Mouse (Mus musculus) forebrain, postnatal 0 days (tissue): ENCODE measurements around the gene Plcd3. TPM values are rescaled to one million over a fixed set of nuclear protein-coding genes. Genes with fewer than 3 reads are reported as not detected.

Experiments
- ATAC-seq: fragments of 200-750 bp; cut with Nextera tagmentation; 2 replicates; pipeline ENCODE4 v1.8.0; 2017; ENCODE audit warnings: mild to moderate bottlenecking, moderate library complexity
- DNase-seq: peaks from one replicate; pipeline ENCODE4 v3.0.0-alpha.2; 2015
- H3K27ac ChIP-seq: fragments of 300-500 bp; sonication (generic); 2 replicates; pipeline ENCODE4 v1.5.1; 2014; ENCODE audit warnings: low read depth, mild to moderate bottlenecking, antibody characterized with exemption, low read length, moderate library complexity, mixed read lengths
- H3K27me3 ChIP-seq: fragments of 300-500 bp; sonication (generic); 2 replicates; pipeline ENCODE4 v1.6.1; 2014; ENCODE audit warnings: mild to moderate bottlenecking, low read length, mixed read lengths; ENCODE audit not compliant: insufficient read depth
- H3K36me3 ChIP-seq: fragments of 300-500 bp; sonication (generic); 2 replicates; pipeline ENCODE4 v1.6.1; 2014; ENCODE audit warnings: mild to moderate bottlenecking, moderate library complexity; ENCODE audit not compliant: insufficient read depth
- H3K4me1 ChIP-seq: fragments of 300-500 bp; sonication (generic); 2 replicates; pipeline ENCODE4 v1.6.1; 2014; ENCODE audit warnings: antibody characterized with exemption; ENCODE audit not compliant: insufficient read depth
- H3K4me2 ChIP-seq: fragments of 300-500 bp; sonication (generic); 2 replicates; pipeline ENCODE4 v1.6.1; 2014; ENCODE audit warnings: low read depth, mild to moderate bottlenecking, moderate library complexity
- H3K4me3 ChIP-seq: fragments of 300-500 bp; sonication (generic); 2 replicates; pipeline ENCODE4 v1.5.1; 2014; ENCODE audit warnings: low read depth, low read length, mixed read lengths
- H3K9ac ChIP-seq: fragments of 300-500 bp; sonication (generic); 2 replicates; pipeline ENCODE4 v1.6.1; 2014; ENCODE audit warnings: mild to moderate bottlenecking
- H3K9me3 ChIP-seq: fragments of 300-500 bp; sonication (generic); 2 replicates; pipeline ENCODE4 v1.6.1; 2016; ENCODE audit warnings: low read length
- CTCF ChIP-seq: sonication (generic); IDR thresholded peaks from 2 replicates; pipeline ENCODE4 v1.5.1; 2016; ENCODE audit warnings: antibody characterized with exemption, control low read depth, low read depth
- WGBS: fragments of 180-500 bp; shearing (Covaris S2); extraction: QIAGEN DNeasy Blood & Tissue Kit; methylation state at CpG from one replicate; pipeline ENCODE4 v1.1.7; 2014; 5-methylcytosine and 5-hydroxymethylcytosine counted together
- polyA plus RNA-seq: library from polyadenylated mRNA; unstranded; fragments of >200 nt; fragmentation: Nextera tagmentation; extraction: Ambion mirVana; gene quantifications from 2 replicates; pipeline ENCODE4 v1.2.1, GENCODE M21; 2015
- total RNA-seq: library from RNA; depleted of rRNA; stranded (reverse); fragments of >200 nt; gene quantifications from 2 replicates; pipeline ENCODE4 v1.2.3, GENCODE M21; 2014

Gene Plcd3
- total and polyA plus RNA-seq, 2 experiments from 2014 or later = 3.6 to 8.5 TPM

DNA sequence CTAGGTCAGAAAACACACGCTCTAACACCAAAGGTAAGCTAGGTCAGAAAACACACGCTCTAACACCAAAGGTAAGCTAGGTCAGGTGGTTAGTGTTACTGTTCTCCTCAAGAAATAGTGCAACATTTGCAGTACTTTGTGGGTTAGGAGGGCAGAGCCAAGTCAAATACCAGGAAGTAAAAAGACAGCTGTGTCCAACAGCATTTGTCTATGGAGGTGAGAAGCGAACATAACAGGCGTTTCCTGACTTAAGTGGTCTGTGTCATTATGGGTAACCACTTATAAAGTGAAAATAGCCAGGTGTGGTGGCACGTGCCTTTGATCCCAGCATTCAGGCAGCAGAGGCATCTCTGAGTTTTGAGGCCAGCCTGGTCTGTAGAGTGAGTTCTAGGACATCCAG lies 51.8 kb downstream of the Plcd3 start:
- no peaks in the 10 kb centered on the region for H3K9me3 ChIP-seq
- H3K4me2 ChIP-seq = no peak overlapping the region
- H3K27ac ChIP-seq = no peak overlapping the region
- 96% methylated on average over 5 of the region's 5 CpGs for WGBS
- H3K36me3 ChIP-seq = peaks cover 60% of the 10 kb centered on the region
- H3K27me3 ChIP-seq = no peaks in the 10 kb centered on the region
- no peaks in the 10 kb centered on the region for H3K4me1 ChIP-seq
- DNase-seq (peak; percentile 18), ATAC-seq (no peak)
- no peak for TF ChIP-seq CTCF
- H3K9ac ChIP-seq = no peak overlapping the region
- H3K4me3 ChIP-seq = no peak overlapping the region

GRCm38 (mm10) chr11:103046286-103046685 lies 55.2 kb downstream of the Plcd3 start:
- WGBS = 40% methylated on average over 8 of the region's 8 CpGs
- Histone ChIP-seq H3K4me1 (no peaks in the 10 kb centered on the region), H3K9ac (no peak overlapping the region), H3K36me3 (peaks cover 62% of the 10 kb centered on the region), H3K4me2 (no peak overlapping the region), H3K4me3 (no peak overlapping the region), H3K27ac (no peak overlapping the region), H3K27me3 (no peaks in the 10 kb centered on the region), H3K9me3 (no peaks in the 10 kb centered on the region)
- no peak for TF ChIP-seq CTCF
- ATAC-seq (no peak), DNase-seq (no peak)

DNA sequence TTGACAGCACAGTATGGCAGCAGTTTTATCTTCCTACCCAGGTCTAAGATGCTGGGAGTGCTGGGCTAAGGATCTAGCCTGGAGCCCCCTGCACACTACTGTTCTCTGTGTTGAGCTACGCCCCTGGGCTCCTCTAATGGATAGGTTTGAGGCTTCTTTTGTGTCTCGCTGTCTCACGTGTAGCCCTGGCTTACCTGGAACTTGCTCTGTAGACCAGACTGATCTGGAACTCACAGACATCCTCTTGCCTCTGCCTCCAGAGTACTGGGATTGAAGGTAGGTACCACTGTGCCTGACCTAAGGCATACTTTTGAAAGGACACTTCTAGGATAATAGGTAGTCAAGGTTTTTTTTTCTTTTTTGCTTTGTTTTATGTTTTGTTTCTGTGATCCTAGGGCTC lies 57.5 kb downstream of the Plcd3 start:
- WGBS = 95% methylated on average over 3 of the region's 3 CpGs
- H3K9me3 ChIP-seq = no peaks in the 10 kb centered on the region
- H3K4me1 ChIP-seq = no peaks in the 10 kb centered on the region
- no peak overlapping the region for H3K9ac ChIP-seq
- H3K4me2 ChIP-seq = no peak overlapping the region
- ATAC-seq (no peak), DNase-seq (no peak)
- H3K36me3 ChIP-seq = peaks cover 44% of the 10 kb centered on the region
- no peaks in the 10 kb centered on the region for H3K27me3 ChIP-seq
- no peak for TF ChIP-seq CTCF
- no peak overlapping the region for H3K27ac ChIP-seq
- no peak overlapping the region for H3K4me3 ChIP-seq

DNA sequence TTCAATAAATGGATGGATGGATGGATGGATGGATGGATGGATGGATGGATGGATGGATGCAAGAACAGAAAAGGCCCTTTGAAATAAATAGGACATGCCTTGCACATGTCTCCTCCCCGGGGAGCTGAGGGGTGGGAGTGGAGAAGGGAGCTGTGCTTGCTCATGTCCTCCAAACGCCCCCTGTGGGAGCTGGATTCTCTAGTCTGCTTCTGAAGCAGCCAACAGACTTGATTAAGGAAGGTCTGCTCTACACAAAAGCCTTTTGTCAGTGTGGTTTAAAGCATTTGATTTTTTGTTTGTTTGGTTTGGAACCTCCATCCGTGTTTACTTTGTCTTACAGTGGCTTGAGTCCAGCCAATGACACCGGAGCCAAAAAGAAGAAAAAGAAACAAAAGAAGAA lies 58.6 kb downstream of the Plcd3 start:
- Histone ChIP-seq H3K4me3 (no peak overlapping the region), H3K4me2 (no peak overlapping the region), H3K9me3 (no peaks in the 10 kb centered on the region), H3K27ac (no peak overlapping the region), H3K27me3 (no peaks in the 10 kb centered on the region), H3K4me1 (no peaks in the 10 kb centered on the region), H3K9ac (no peak overlapping the region), H3K36me3 (peaks cover 44% of the 10 kb centered on the region)
- peak; percentile 32; the same call in 1 of the 2 replicates for TF ChIP-seq CTCF
- ATAC-seq (no peak), DNase-seq (no peak)
- 46% methylated on average over 4 of the region's 4 CpGs for WGBS

DNA sequence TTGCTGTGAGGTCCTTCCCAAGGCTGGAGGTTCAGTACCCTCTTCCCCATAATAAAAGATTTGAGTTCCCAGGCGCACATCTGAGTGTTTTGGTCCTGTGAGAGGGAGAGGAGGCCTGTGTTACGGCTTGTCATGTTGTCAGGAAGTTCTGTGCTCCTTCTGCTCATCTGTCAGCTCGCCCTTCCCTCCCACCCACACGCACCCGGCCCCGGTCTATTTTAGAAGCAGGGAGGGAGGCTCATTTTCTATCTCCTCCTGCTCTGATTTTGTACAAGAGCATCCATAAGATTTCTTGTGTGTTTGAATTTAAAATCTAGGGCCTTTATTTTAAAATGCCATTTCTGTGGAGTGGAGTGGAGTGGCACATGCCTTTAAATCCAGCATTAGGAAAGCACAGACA lies 63.4 kb downstream of the Plcd3 start:
- Histone ChIP-seq H3K27ac (peak overlapping the region; percentile 40; the same call in 1 of the 2 replicates), H3K4me3 (no peak overlapping the region), H3K4me2 (no peak overlapping the region), H3K9ac (no peak overlapping the region), H3K9me3 (no peaks in the 10 kb centered on the region), H3K27me3 (no peaks in the 10 kb centered on the region), H3K4me1 (no peaks in the 10 kb centered on the region), H3K36me3 (0 out of 2 replicates have a peak, but pooled peaks cover under 1% of the 10 kb centered on the region)
- TF ChIP-seq CTCF = no peak
- DNase-seq (no peak), ATAC-seq (no peak; the same call in 1 of the 2 replicates)
- WGBS = 74% methylated on average over 6 of the region's 6 CpGs

- 83% methylated on average over 8 of the region's 8 CpGs for WGBS
- no peak for TF ChIP-seq CTCF
- no peaks in the 10 kb centered on the region for H3K27me3 ChIP-seq
- H3K9ac ChIP-seq = no peak overlapping the region
- no peak overlapping the region for H3K4me3 ChIP-seq
- ATAC-seq = no peak
- no peaks in the 10 kb centered on the region for H3K36me3 ChIP-seq
- H3K4me1 ChIP-seq = no peaks in the 10 kb centered on the region
- no peak overlapping the region for H3K4me2 ChIP-seq
- H3K27ac ChIP-seq = no peak overlapping the region
- no peaks in the 10 kb centered on the region for H3K9me3 ChIP-seq
- no peak for DNase-seq
Observed at GRCm38 (mm10) chr11:103036881-103037465, 64.5 kb downstream of the Plcd3 start.

- WGBS = 88% methylated on average over 6 of the region's 6 CpGs
- no peaks in the 10 kb centered on the region for H3K9me3 ChIP-seq
- H3K9ac ChIP-seq = no peak overlapping the region
- no peaks in the 10 kb centered on the region for H3K27me3 ChIP-seq
- no peak overlapping the region for H3K4me2 ChIP-seq
- no peaks in the 10 kb centered on the region for H3K36me3 ChIP-seq
- no peak overlapping the region for H3K27ac ChIP-seq
- no peak for ATAC-seq
- H3K4me3 ChIP-seq = no peak overlapping the region
- no peak for TF ChIP-seq CTCF
- DNase-seq = no peak
- no peaks in the 10 kb centered on the region for H3K4me1 ChIP-seq
Observed at GRCm38 (mm10) chr11:103035007-103035406, 66.5 kb downstream of the Plcd3 start.
